ENCODE assay signal across 8 mouse cellular contexts in the genomic region with DNA sequence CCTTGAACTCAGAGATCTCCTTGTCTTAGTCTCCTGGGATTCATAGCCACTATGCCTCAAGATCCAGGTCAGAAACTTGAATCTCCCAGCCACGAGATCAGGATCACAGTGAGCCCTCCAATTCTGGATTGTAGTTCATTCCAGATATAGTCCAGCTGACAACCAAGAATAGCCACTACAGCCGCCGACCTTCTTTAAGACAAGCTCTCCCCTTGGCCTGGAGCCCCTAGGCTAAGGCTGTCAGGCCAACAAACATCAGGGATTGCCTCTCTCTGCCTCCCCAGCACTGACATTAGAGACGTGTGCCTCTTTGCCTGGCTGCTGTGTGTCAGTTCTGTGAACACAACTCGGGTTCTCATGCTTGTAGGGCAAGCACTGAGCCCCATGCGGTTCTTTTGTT. TPM values are rescaled to one million over a fixed set of nuclear protein-coding genes. Genes with fewer than 3 reads are reported as not detected.
DNase-seq lines count a peak whose midpoint lies in the region; ATAC-seq lines count a peak whose summit lies in the region.

No protein-coding gene starts in this region.

- H3K27me3 ChIP-seq in kidney, embryonic 15.5 days = no peaks in the 10 kb centered on the region
- no peaks in the 10 kb centered on the region for H3K27me3 ChIP-seq in embryonic facial prominence, embryonic 13.5 days
- H3K27me3 ChIP-seq in hindbrain, embryonic 11.5 days (ENCODE audit: control insufficient read depth, insufficient read depth, low read length) = no peaks in the 10 kb centered on the region
- H3K27me3 ChIP-seq in midbrain, embryonic 12.5 days = no peaks in the 10 kb centered on the region

- no peak for DNase-seq in kidney, postnatal 36 days
- DNase-seq in hindbrain, embryonic 11.5 days (ENCODE audit: low spot score) = no peak
- DNase-seq in spleen, adult 12 weeks (ENCODE audit: low spot score) = no peak
- DNase-seq in layer of hippocampus, adult 9-11 months = no peak
- no peak for DNase-seq in right cerebral cortex, postnatal 25 days

- ATAC-seq in kidney, embryonic 15.5 days (replicated peaks; ENCODE audit: low FRiP score) = no peak
- no peak for ATAC-seq in embryonic facial prominence, embryonic 13.5 days (ENCODE audit: insufficient number of reproducible peaks, insufficient read depth, low FRiP score, low TSS enrichment, low read depth)
- ATAC-seq in hindbrain, embryonic 11.5 days (ENCODE audit: low FRiP score) = no peak
- no peak for ATAC-seq in midbrain, embryonic 12.5 days (ENCODE audit: low FRiP score, low read depth)

- peaks cover 26% of the 10 kb centered on the region for H3K36me3 ChIP-seq in kidney, embryonic 15.5 days
- peaks cover 5% of the 10 kb centered on the region for H3K36me3 ChIP-seq in embryonic facial prominence, embryonic 13.5 days
- no peaks in the 10 kb centered on the region for H3K36me3 ChIP-seq in hindbrain, embryonic 11.5 days (ENCODE audit: control insufficient read depth, insufficient read depth, low read length)
- peaks cover 5% of the 10 kb centered on the region; the same call in 1 of the 2 replicates for H3K36me3 ChIP-seq in midbrain, embryonic 12.5 days

- H3K4me1 ChIP-seq in kidney, embryonic 15.5 days = peaks cover 14% of the 10 kb centered on the region
- peaks cover 19% of the 10 kb centered on the region for H3K4me1 ChIP-seq in embryonic facial prominence, embryonic 13.5 days
- H3K4me1 ChIP-seq in hindbrain, embryonic 11.5 days (replicated peaks; ENCODE audit: control insufficient read depth, insufficient read depth, low read length) = no peaks in the 10 kb centered on the region; the same call in 1 of the 2 replicates
- peaks cover 23% of the 10 kb centered on the region for H3K4me1 ChIP-seq in midbrain, embryonic 12.5 days

- no peak overlapping the region for H3K9ac ChIP-seq in kidney, embryonic 15.5 days
- H3K9ac ChIP-seq in embryonic facial prominence, embryonic 13.5 days = no peak overlapping the region
- H3K9ac ChIP-seq in hindbrain, embryonic 11.5 days (ENCODE audit: low read depth, low read length) = peak overlapping the region; percentile 90; the same call in 1 of the 2 replicates
- H3K9ac ChIP-seq in midbrain, embryonic 12.5 days (replicated peaks) = no peak overlapping the region; the same call in 1 of the 2 replicates

- WGBS in kidney, embryonic 15.5 days = 87% methylated on average over 6 of the region's 6 CpGs
- WGBS in embryonic facial prominence, embryonic 13.5 days = 88% methylated on average over 6 of the region's 6 CpGs
- 82% methylated on average over 6 of the region's 6 CpGs for WGBS in hindbrain, embryonic 11.5 days
- 86% methylated on average over 6 of the region's 6 CpGs for WGBS in midbrain, embryonic 12.5 days

- H3K4me2 ChIP-seq in kidney, embryonic 15.5 days = peak overlapping the region; percentile 84
- peak overlapping the region; percentile 75 for H3K4me2 ChIP-seq in embryonic facial prominence, embryonic 13.5 days
- H3K4me2 ChIP-seq in hindbrain, embryonic 11.5 days (replicated peaks; ENCODE audit: low read depth, low read length) = peak overlapping the region; percentile 52; the same call in 1 of the 2 replicates
- H3K4me2 ChIP-seq in midbrain, embryonic 12.5 days (replicated peaks) = peak overlapping the region; percentile 71

- no peak overlapping the region for H3K27ac ChIP-seq in kidney, embryonic 15.5 days
- H3K27ac ChIP-seq in embryonic facial prominence, embryonic 13.5 days = no peak overlapping the region
- no peak overlapping the region for H3K27ac ChIP-seq in hindbrain, embryonic 11.5 days (ENCODE audit: low read depth, low read length)
- H3K27ac ChIP-seq in midbrain, embryonic 12.5 days (replicated peaks) = no peak overlapping the region

- peak overlapping the region; percentile 90 for H3K4me3 ChIP-seq in kidney, embryonic 15.5 days (replicated peaks)
- H3K4me3 ChIP-seq in embryonic facial prominence, embryonic 13.5 days = peak overlapping the region; percentile 86
- no peak overlapping the region; the same call in 1 of the 2 replicates for H3K4me3 ChIP-seq in hindbrain, embryonic 11.5 days (ENCODE audit: low read depth, low read length)
- peak overlapping the region; percentile 88 for H3K4me3 ChIP-seq in midbrain, embryonic 12.5 days

- no peaks in the 10 kb centered on the region for H3K9me3 ChIP-seq in kidney, embryonic 15.5 days (replicated peaks)
- H3K9me3 ChIP-seq in embryonic facial prominence, embryonic 13.5 days = no peaks in the 10 kb centered on the region
- H3K9me3 ChIP-seq in hindbrain, embryonic 11.5 days (ENCODE audit: control insufficient read depth, low read length) = no peaks in the 10 kb centered on the region
- H3K9me3 ChIP-seq in midbrain, embryonic 12.5 days = no peaks in the 10 kb centered on the region

RNA-seq across cellular contexts. Expression of gene Rabl3, which starts 1.1 kb away (rescaled TPM):
- polyA plus RNA-seq in kidney, embryonic 15.5 days (2015; fragmentation: Nextera tagmentation; extraction: Ambion mirVana) = 22.3 and 23.6 TPM in 2 replicates
- 24.9 and 26.0 TPM in 2 replicates for polyA plus RNA-seq in embryonic facial prominence, embryonic 13.5 days (2015; fragmentation: Nextera tagmentation; extraction: Ambion mirVana)
- polyA plus RNA-seq in hindbrain, embryonic 11.5 days (2014; fragmentation: Nextera tagmentation; extraction: Ambion mirVana) = 42.1 and 45.6 TPM in 2 replicates
- 35.5 and 36.2 TPM in 2 replicates for polyA plus RNA-seq in midbrain, embryonic 12.5 days (2016; fragmentation: Nextera tagmentation; extraction: Ambion mirVana)

RNA-seq across cellular contexts. Expression of gene Gtf2e1, which starts 1.2 kb away (rescaled TPM):
- 27.6 and 27.9 TPM in 2 replicates for polyA plus RNA-seq in kidney, embryonic 15.5 days (2015; fragmentation: Nextera tagmentation; extraction: Ambion mirVana)
- 31.7 and 34.9 TPM in 2 replicates for polyA plus RNA-seq in embryonic facial prominence, embryonic 13.5 days (2015; fragmentation: Nextera tagmentation; extraction: Ambion mirVana)
- polyA plus RNA-seq in hindbrain, embryonic 11.5 days (2014; fragmentation: Nextera tagmentation; extraction: Ambion mirVana) = 50.5 and 50.8 TPM in 2 replicates
- 46.7 and 53.7 TPM in 2 replicates for polyA plus RNA-seq in midbrain, embryonic 12.5 days (2016; fragmentation: Nextera tagmentation; extraction: Ambion mirVana)

RNA-seq across cellular contexts. Expression of gene Hgd, which starts 39.2 kb away (rescaled TPM):
- polyA plus RNA-seq in kidney, embryonic 15.5 days (2015; fragmentation: Nextera tagmentation; extraction: Ambion mirVana) = 4.0 and 4.6 TPM in 2 replicates
- 0.20 and 0.65 TPM in 2 replicates for polyA plus RNA-seq in embryonic facial prominence, embryonic 13.5 days (2015; fragmentation: Nextera tagmentation; extraction: Ambion mirVana)
- polyA plus RNA-seq in hindbrain, embryonic 11.5 days (2014; fragmentation: Nextera tagmentation; extraction: Ambion mirVana) = not detected in 2 replicates
- 0.21 TPM in 1 of 2 replicates, not detected in the other for polyA plus RNA-seq in midbrain, embryonic 12.5 days (2016; fragmentation: Nextera tagmentation; extraction: Ambion mirVana)
